In genomic region chr11:75540710-75541581, GRCm38 (mm10) we compare ENCODE assay signal across 9 mouse cellular contexts. TPM values are rescaled to one million over a fixed set of nuclear protein-coding genes. Genes with fewer than 3 reads are reported as not detected.
DNase-seq lines count a peak whose midpoint lies in the region; ATAC-seq and TF ChIP-seq lines count a peak whose summit lies in the region.
"Had no signal": no experiment of that assay in that cellular context is flagged by ENCODE, and none has a peak within 500 bp of the region (broad histone marks: within the 10 kb centered on the region; RNA-seq: fewer than 3 reads in every experiment).

No protein-coding gene starts in this region.

- no peak overlapping the region for H3K4me2 ChIP-seq in heart, embryonic 15.5 days
- H3K4me2 ChIP-seq in limb, embryonic 12.5 days: no peak overlapping the region
- H3K4me2 ChIP-seq: stomach, embryonic 15.5 days had no signal

- H3K9me3 ChIP-seq in heart, embryonic 15.5 days (replicated peaks): no peaks in the 10 kb centered on the region
- H3K9me3 ChIP-seq in limb, embryonic 12.5 days: no peaks in the 10 kb centered on the region
- H3K9me3 ChIP-seq: stomach, embryonic 15.5 days had no signal

- no peaks in the 10 kb centered on the region for H3K36me3 ChIP-seq in heart, embryonic 15.5 days
- H3K36me3 ChIP-seq in limb, embryonic 12.5 days: no peaks in the 10 kb centered on the region
- H3K36me3 ChIP-seq: stomach, embryonic 15.5 days had no signal

- H3K27me3 ChIP-seq in heart, embryonic 15.5 days: no peaks in the 10 kb centered on the region
- H3K27me3 ChIP-seq in limb, embryonic 12.5 days: no peaks in the 10 kb centered on the region
- H3K27me3 ChIP-seq: stomach, embryonic 15.5 days had no signal

- TF ChIP-seq CTCF in bone marrow macrophage, adult 2 months (IDR thresholded peaks at IDR 0.05; ENCODE audit: low read depth, low read length): no peak

- H3K9ac ChIP-seq in heart, embryonic 15.5 days: no peak overlapping the region
- 0 out of 2 replicates have a peak overlapping the region, but pooled peaks have one; percentile 23 for H3K9ac ChIP-seq in limb, embryonic 12.5 days (replicated peaks)
- H3K9ac ChIP-seq: stomach, embryonic 15.5 days had no signal

- peaks cover 30% of the 10 kb centered on the region for H3K4me1 ChIP-seq in heart, embryonic 15.5 days (replicated peaks)
- peaks cover 85% of the 10 kb centered on the region for H3K4me1 ChIP-seq in bone marrow macrophage, adult 2 months (ENCODE audit: control insufficient read depth, insufficient read depth, low read length)
- H3K4me1 ChIP-seq in limb, embryonic 12.5 days (replicated peaks): peaks cover 12% of the 10 kb centered on the region

- 57% methylated on average over 19 of the region's 19 CpGs for WGBS in heart, embryonic 15.5 days
- 84% methylated on average over 19 of the region's 19 CpGs for WGBS in limb, embryonic 12.5 days

- intact Hi-C loops in heart, postnatal 25 days (cut with DNase I): no loop called here

- no peak for TF ChIP-seq POLR2A in bone marrow macrophage, adult 2 months (IDR thresholded peaks at IDR 0.05; ENCODE audit: borderline replicate concordance, low read depth, low read length)

- no peak for DNase-seq in heart, postnatal 25 days (ENCODE audit: low spot score)
- DNase-seq in B cell, adult 2 months: peak; percentile 11 to 15
- peak; percentile 59 to 66 for DNase-seq in thymus, postnatal 36 days
- DNase-seq in ovary, postnatal 36 days (ENCODE audit: low spot score): no peak
- DNase-seq in spleen, postnatal 4 days (ENCODE audit: low spot score in 2 of 2): no peak

- no peak overlapping the region for H3K4me3 ChIP-seq in heart, embryonic 15.5 days
- no peak overlapping the region for H3K4me3 ChIP-seq in bone marrow macrophage, adult 2 months (ENCODE audit: insufficient read depth, low read length)
- H3K4me3 ChIP-seq in limb, embryonic 12.5 days (replicated peaks): no peak overlapping the region
- H3K4me3 ChIP-seq: stomach, embryonic 15.5 days had no signal

- peak overlapping the region; percentile 21; the same call in 1 of the 2 replicates for H3K27ac ChIP-seq in heart, embryonic 15.5 days
- H3K27ac ChIP-seq in bone marrow macrophage, adult 2 months (ENCODE audit: insufficient read depth, low read depth, low read length): peak overlapping the region; percentile 81
- no peak overlapping the region for H3K27ac ChIP-seq in limb, embryonic 12.5 days
- H3K27ac ChIP-seq: stomach, embryonic 15.5 days had no signal

- 0 out of 2 replicates have a peak, but pooled peaks have one; percentile 10 for ATAC-seq in heart, embryonic 15.5 days (replicated peaks; ENCODE audit: insufficient number of reproducible peaks, insufficient read depth, low FRiP score, low read depth)
- ATAC-seq in limb, embryonic 12.5 days (ENCODE audit: insufficient number of reproducible peaks, insufficient read depth, low FRiP score, low TSS enrichment, low read depth): no peak

RNA-seq across cellular contexts. Expression of gene Slc43a2, which starts 9.5 kb away (rescaled TPM):
- 2.6 and 5.1 TPM in 2 replicates for polyA plus RNA-seq in heart, embryonic 15.5 days (2015; fragmentation: Nextera tagmentation; extraction: Ambion mirVana)
- total RNA-seq in heart, postnatal 25 days (2021): 10 to 100 TPM; 14.9 to 18.2 TPM
- 202 and 231 TPM in 2 replicates for polyA plus RNA-seq in bone marrow macrophage, adult 2 months (2012; ENCODE audit: insufficient read depth, insufficient read length, missing spikeins)
- 3.7 and 4.2 TPM in 2 replicates for polyA plus RNA-seq in limb, embryonic 12.5 days (2016; fragmentation: Nextera tagmentation; extraction: Ambion mirVana)

RNA-seq across cellular contexts. Expression of gene Scarf1, which starts 27.6 kb away (rescaled TPM):
- 10.4 and 13.0 TPM in 2 replicates for polyA plus RNA-seq in heart, embryonic 15.5 days (2015; fragmentation: Nextera tagmentation; extraction: Ambion mirVana)
- total RNA-seq in heart, postnatal 25 days (2021): 10 to 100 TPM in 1 of 2 experiments, 1 to 10 TPM in 1; 8.5 to 12.1 TPM
- 32.8 and 33.5 TPM in 2 replicates for polyA plus RNA-seq in bone marrow macrophage, adult 2 months (2012; ENCODE audit: insufficient read depth, insufficient read length, missing spikeins)
- 5.4 and 6.0 TPM in 2 replicates for polyA plus RNA-seq in limb, embryonic 12.5 days (2016; fragmentation: Nextera tagmentation; extraction: Ambion mirVana)

RNA-seq across cellular contexts. Expression of gene Rilp, which starts 31.1 kb away (rescaled TPM):
- 7.7 and 9.2 TPM in 2 replicates for polyA plus RNA-seq in heart, embryonic 15.5 days (2015; fragmentation: Nextera tagmentation; extraction: Ambion mirVana)
- total RNA-seq in heart, postnatal 25 days (2021): 10 to 100 TPM; 47.4 to 47.8 TPM
- polyA plus RNA-seq in bone marrow macrophage, adult 2 months (2012; ENCODE audit: insufficient read depth, insufficient read length, missing spikeins): 12.8 and 15.9 TPM in 2 replicates
- polyA plus RNA-seq in limb, embryonic 12.5 days (2016; fragmentation: Nextera tagmentation; extraction: Ambion mirVana): 0.26 and 0.67 TPM in 2 replicates

RNA-seq across cellular contexts. Expression of gene Pitpna, which starts 47.0 kb away (rescaled TPM):
- 63.4 and 75.2 TPM in 2 replicates for polyA plus RNA-seq in heart, embryonic 15.5 days (2015; fragmentation: Nextera tagmentation; extraction: Ambion mirVana)
- total RNA-seq in heart, postnatal 25 days (2021): 100 to 1,000 TPM; 108 to 115 TPM
- 512 TPM in 2 replicates for polyA plus RNA-seq in bone marrow macrophage, adult 2 months (2012; ENCODE audit: insufficient read depth, insufficient read length, missing spikeins)
- 80.8 and 89.5 TPM in 2 replicates for polyA plus RNA-seq in limb, embryonic 12.5 days (2016; fragmentation: Nextera tagmentation; extraction: Ambion mirVana)

RNA-seq across cellular contexts. Expression of gene Prpf8, which starts 54.3 kb away (rescaled TPM):
- polyA plus RNA-seq in heart, embryonic 15.5 days (2015; fragmentation: Nextera tagmentation; extraction: Ambion mirVana): 24.8 and 37.1 TPM in 2 replicates
- 10 to 100 TPM; 78.7 to 89.4 TPM for total RNA-seq in heart, postnatal 25 days (2021)
- 51.0 and 65.7 TPM in 2 replicates for polyA plus RNA-seq in bone marrow macrophage, adult 2 months (2012; ENCODE audit: insufficient read depth, insufficient read length, missing spikeins)
- 79.6 and 83.0 TPM in 2 replicates for polyA plus RNA-seq in limb, embryonic 12.5 days (2016; fragmentation: Nextera tagmentation; extraction: Ambion mirVana)

Comparison
In these comparisons a context has a peak if more than half of its experiments do, and no peak if none do; other contexts are left out.
1. DNase-seq: peak in B cell, adult 2 months (2 of 2) and thymus, postnatal 36 days (2 of 2); none in heart, postnatal 25 days (single experiment), ovary, postnatal 36 days (single experiment) and spleen, postnatal 4 days (0 of 2).
2. RNA of gene Slc43a2, which starts 9.5 kb away (polyA plus RNA-seq): 202 to 231 TPM in bone marrow macrophage, adult 2 months; 3.7 to 4.2 TPM in limb, embryonic 12.5 days and 2.6 to 5.1 TPM in heart, embryonic 15.5 days; every median in the first group is over 10 times any median in the second.